Comparison of ENCODE assay signal across 8 mouse cellular contexts in the genomic region with DNA sequence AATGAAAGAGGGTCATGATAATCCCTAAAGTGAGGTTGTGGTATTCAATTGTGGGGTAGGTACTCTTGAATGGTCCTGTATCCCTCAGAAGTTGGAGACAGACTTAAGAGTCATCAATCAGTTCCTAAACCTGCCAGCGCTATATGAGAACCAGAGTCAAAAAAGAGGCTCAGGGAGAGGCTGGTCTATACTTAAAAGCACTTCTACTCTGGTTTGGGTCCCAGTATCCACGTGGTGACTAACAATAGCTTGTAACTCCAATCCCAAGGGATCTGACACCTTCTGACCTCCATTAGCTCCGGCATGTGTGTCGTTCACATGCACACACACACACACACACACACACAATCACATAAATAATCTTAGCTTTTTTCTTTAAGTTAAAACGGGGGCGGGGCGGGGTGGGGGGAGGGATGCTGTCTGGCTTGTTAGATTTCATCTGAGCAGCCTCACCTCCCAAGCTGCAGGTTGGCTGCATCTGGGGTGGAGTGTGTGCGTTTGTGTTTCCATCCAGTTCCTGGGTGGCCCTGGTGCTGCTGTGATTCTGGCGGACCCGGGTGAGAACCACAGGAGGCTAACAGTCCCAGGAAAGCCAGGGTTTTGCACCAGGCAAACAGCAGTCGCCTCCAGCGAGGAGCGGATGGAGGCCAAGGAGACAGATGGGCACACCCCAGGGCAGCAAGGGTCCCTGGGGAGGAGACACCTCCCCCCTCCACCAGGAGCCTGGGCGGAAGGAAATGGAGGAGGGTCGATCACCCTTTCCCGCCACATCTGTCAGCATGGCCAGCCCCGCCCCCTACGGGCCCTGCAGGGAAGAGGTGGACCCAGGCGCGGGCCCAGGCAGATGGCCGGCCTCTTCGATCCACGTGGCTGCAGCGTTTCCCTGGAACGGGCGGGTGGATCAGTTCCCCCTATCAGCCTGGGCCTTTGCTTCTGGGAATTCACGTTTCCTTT. TPM values are rescaled to one million over a fixed set of nuclear protein-coding genes. Genes with fewer than 3 reads are reported as not detected.
DNase-seq lines count a peak whose midpoint lies in the region; ATAC-seq and TF ChIP-seq lines count a peak whose summit lies in the region.

No protein-coding gene starts in this region.

- TF ChIP-seq POLR2A in kidney, adult 2 months (IDR thresholded peaks at IDR 0.05; ENCODE audit: low read depth, low read length), result no peak
- TF ChIP-seq POLR2A in thymus, adult 2 months (IDR thresholded peaks at IDR 0.05; ENCODE audit: control insufficient read depth, extremely low read depth, insufficient read depth, low read length, poor library complexity), result no peak

- peak overlapping the region; percentile 29; the same call in 1 of the 2 replicates for H3K4me3 ChIP-seq in kidney, adult 2 months (ENCODE audit: insufficient read depth, low read depth, low read length)
- peak overlapping the region; percentile 40 for H3K4me3 ChIP-seq in liver, postnatal 0 days (ENCODE audit: low read depth, low read length)
- peak overlapping the region; percentile 23 for H3K4me3 ChIP-seq in neural tube, embryonic 13.5 days
- H3K4me3 ChIP-seq in thymus, adult 2 months (ENCODE audit: control insufficient read depth, insufficient read depth, low read length), result peak overlapping the region; percentile 12

- H3K27me3 ChIP-seq in kidney, adult 2 months (replicated peaks; ENCODE audit: control insufficient read depth, insufficient read depth, low read length), result no peaks in the 10 kb centered on the region
- no peaks in the 10 kb centered on the region for H3K27me3 ChIP-seq in liver, postnatal 0 days (ENCODE audit: insufficient read depth, low read length)
- no peaks in the 10 kb centered on the region for H3K27me3 ChIP-seq in neural tube, embryonic 13.5 days
- no peaks in the 10 kb centered on the region for H3K27me3 ChIP-seq in thymus, adult 2 months (ENCODE audit: control insufficient read depth, insufficient read depth, low read length)

- H3K4me2 ChIP-seq in liver, postnatal 0 days (ENCODE audit: low read depth, low read length), result peak overlapping the region; percentile 78
- H3K4me2 ChIP-seq in neural tube, embryonic 13.5 days, result peak overlapping the region; percentile 57

- H3K9me3 ChIP-seq in liver, postnatal 0 days (ENCODE audit: low read length), result no peaks in the 10 kb centered on the region
- H3K9me3 ChIP-seq in neural tube, embryonic 13.5 days, result no peaks in the 10 kb centered on the region

- no peaks in the 10 kb centered on the region for H3K36me3 ChIP-seq in kidney, adult 2 months (ENCODE audit: control insufficient read depth, insufficient read depth, low read length)
- no peaks in the 10 kb centered on the region for H3K36me3 ChIP-seq in liver, postnatal 0 days (replicated peaks; ENCODE audit: insufficient read depth, low read length)
- no peaks in the 10 kb centered on the region for H3K36me3 ChIP-seq in neural tube, embryonic 13.5 days
- H3K36me3 ChIP-seq in thymus, adult 2 months (ENCODE audit: control insufficient read depth, insufficient read depth, low read length), result no peaks in the 10 kb centered on the region

- peak; percentile 59 for ATAC-seq in liver, postnatal 0 days
- peak; percentile 57 for ATAC-seq in neural tube, embryonic 13.5 days (ENCODE audit: low read depth)

- no peaks in the 10 kb centered on the region for H3K4me1 ChIP-seq in kidney, adult 2 months (ENCODE audit: control insufficient read depth, insufficient read depth, low read length)
- peaks cover 64% of the 10 kb centered on the region for H3K4me1 ChIP-seq in liver, postnatal 0 days (ENCODE audit: insufficient read depth)
- H3K4me1 ChIP-seq in neural tube, embryonic 13.5 days (replicated peaks), result peaks cover 30% of the 10 kb centered on the region
- H3K4me1 ChIP-seq in thymus, adult 2 months (replicated peaks; ENCODE audit: control insufficient read depth, insufficient read depth, low read length), result peaks cover 46% of the 10 kb centered on the region

- WGBS in kidney, adult 2 months, result 19% methylated on average over 27 of the region's 27 CpGs
- WGBS in liver, postnatal 0 days (ENCODE audit: insufficient replicate concordance), result 1% methylated on average over 27 of the region's 27 CpGs
- WGBS in neural tube, embryonic 13.5 days, result 3% methylated on average over 26 of the region's 27 CpGs
- WGBS in thymus, adult 2 months, result 2% methylated on average over 27 of the region's 27 CpGs

- DNase-seq in right cerebral cortex, adult 2 months (ENCODE audit: low spot score in 2 of 2), result peak; percentile 10 to 33
- no peak for DNase-seq in right cerebral cortex, postnatal 25 days
- DNase-seq in embryo, embryonic 9.5 days (ENCODE audit: extremely low spot score), result peak; percentile 94
- peak; percentile 88 for DNase-seq in heart, adult 8-10 months (ENCODE audit: low spot score)
- DNase-seq in kidney, adult 2 months, result peak; percentile 91
- peak; percentile 90 for DNase-seq in liver, postnatal 0 days
- DNase-seq in thymus, adult 2 months, result peak; percentile 63

- peak; percentile 41; the same call in 1 of the 2 replicates for TF ChIP-seq EP300 in liver, postnatal 0 days (IDR thresholded peaks at IDR 0.05; ENCODE audit: low read depth)

- peak overlapping the region; percentile 47 for H3K9ac ChIP-seq in liver, postnatal 0 days (replicated peaks)
- H3K9ac ChIP-seq in neural tube, embryonic 13.5 days, result peak overlapping the region; percentile 62

- TF ChIP-seq CTCF in kidney, adult 2 months (conservative IDR thresholded peaks at IDR 0.05; ENCODE audit: insufficient read depth, insufficient read length, low read depth, low read length), result 0 out of 2 replicates have a peak, but pooled peaks have one; percentile 0
- TF ChIP-seq CTCF in liver, postnatal 0 days (IDR thresholded peaks at IDR 0.05; ENCODE audit: low read depth), result peak; percentile 48
- peak; percentile 40; the same call in 1 of the 2 replicates for TF ChIP-seq CTCF in thymus, adult 2 months (IDR thresholded peaks at IDR 0.05; ENCODE audit: borderline replicate concordance, control insufficient read depth, extremely low read depth, insufficient read depth, low read length, poor library complexity)

- 0 out of 2 replicates have a peak overlapping the region, but pooled peaks have one; percentile 3 for H3K27ac ChIP-seq in kidney, adult 2 months (ENCODE audit: insufficient read depth, low read depth, low read length)
- peak overlapping the region; percentile 93 for H3K27ac ChIP-seq in liver, postnatal 0 days (ENCODE audit: low read depth)
- peak overlapping the region; percentile 52 for H3K27ac ChIP-seq in neural tube, embryonic 13.5 days (replicated peaks)
- no peak overlapping the region for H3K27ac ChIP-seq in thymus, adult 2 months (ENCODE audit: control insufficient read depth, insufficient read depth, low read length)

RNA-seq across cellular contexts. Expression of a gene that starts 37.0 kb away (rescaled TPM):
- 1 to 10 TPM in 3 of 4 experiments, under 1 TPM in 1; 0.75 to 3.6 (median 1.5) TPM for total RNA-seq in heart, adult 8-10 months (2022)
- polyA plus RNA-seq in kidney, adult 2 months (2012; rRNA removed), result 10.1 and 11.4 TPM in 2 replicates
- 6.3 and 8.9 TPM in 2 replicates for polyA plus RNA-seq in liver, postnatal 0 days (2015; fragmentation: Nextera tagmentation; extraction: Ambion mirVana)
- 3.7 and 4.2 TPM in 2 replicates for polyA plus RNA-seq in neural tube, embryonic 13.5 days (2015; fragmentation: Nextera tagmentation; extraction: Ambion mirVana)
- 40.0 and 56.0 TPM in 2 replicates for polyA plus RNA-seq in thymus, adult 2 months (2012; rRNA removed)

RNA-seq across cellular contexts. Expression of a gene that starts 50.0 kb away (rescaled TPM):
- total RNA-seq in heart, adult 8-10 months (2022), result 100 to 1,000 TPM; 196 to 220 (median 210) TPM
- polyA plus RNA-seq in kidney, adult 2 months (2012; rRNA removed), result 375 and 393 TPM in 2 replicates
- 49.0 and 57.5 TPM in 2 replicates for polyA plus RNA-seq in liver, postnatal 0 days (2015; fragmentation: Nextera tagmentation; extraction: Ambion mirVana)
- 467 and 490 TPM in 2 replicates for polyA plus RNA-seq in neural tube, embryonic 13.5 days (2015; fragmentation: Nextera tagmentation; extraction: Ambion mirVana)
- polyA plus RNA-seq in thymus, adult 2 months (2012; rRNA removed), result 332 and 354 TPM in 2 replicates
